Mouse (Mus musculus): Measurements from ENCODE around the gene Eif3l. TPM values are rescaled to one million over a fixed set of nuclear protein-coding genes. Genes with fewer than 3 reads are reported as not detected.

The Eif3l gene
- total RNA-seq, 2 experiments from 2014 or later = 46.6 to 52.6 TPM

DNA sequence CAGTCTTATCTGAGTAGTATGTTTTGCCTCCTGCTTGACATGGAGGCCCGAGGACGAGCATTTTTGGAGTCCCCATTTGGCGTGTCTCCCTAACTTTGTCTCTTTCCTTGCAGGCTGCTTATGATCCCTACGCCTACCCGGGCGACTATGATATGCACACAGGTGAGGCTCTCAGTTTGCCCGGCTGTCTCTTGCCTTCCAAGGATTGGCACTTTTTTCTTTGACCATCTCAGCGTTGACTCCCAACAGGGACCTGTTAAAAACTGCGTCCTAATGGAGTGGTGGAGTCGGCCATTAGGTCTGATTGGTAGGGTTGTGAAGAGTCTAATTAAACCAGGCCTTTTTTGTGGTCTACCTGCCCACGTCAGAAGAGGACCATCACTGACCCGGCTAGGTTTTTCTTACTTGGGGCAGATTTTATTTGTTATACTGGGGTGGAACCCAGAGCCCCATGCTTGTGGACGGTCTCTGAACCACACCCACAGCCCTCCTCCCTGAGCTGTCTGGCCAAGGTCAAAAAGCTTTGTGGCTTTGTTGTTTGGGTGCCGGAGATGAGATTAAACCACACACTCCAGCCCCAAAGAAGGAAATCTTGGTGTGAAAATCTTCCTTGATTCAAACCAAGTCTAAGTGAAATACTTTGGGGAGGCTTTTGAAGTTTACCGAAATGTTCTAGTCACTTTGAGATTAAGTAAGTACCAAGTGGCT, 833 bp downstream of the Eif3l start:
- no peak for DNase-seq
- intact Hi-C loops (cut with DNase I) = loop anchor here (2.0 kb wide), 1 partner anchor 17 kb away; no protein-coding TSS in a partner anchor

DNA sequence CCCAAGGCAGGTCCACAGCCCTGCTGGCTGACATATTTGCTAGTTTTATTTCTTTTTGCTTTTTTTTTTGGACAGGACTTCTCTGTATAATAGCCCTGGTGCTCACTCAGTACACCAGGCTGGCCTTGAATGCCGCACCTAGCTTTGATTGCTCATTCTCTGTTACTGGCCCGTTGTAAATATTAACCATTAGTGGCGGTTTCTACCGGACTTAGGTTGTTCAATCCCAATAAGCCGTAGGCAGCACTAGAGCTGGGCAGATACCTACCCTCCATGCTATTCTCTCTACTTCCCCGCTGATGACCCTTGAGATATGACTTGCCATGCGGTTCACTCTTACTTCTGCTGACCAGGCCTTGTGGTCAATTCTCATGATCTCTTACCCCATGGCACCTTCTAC, 4.6 kb downstream of the Eif3l start:
- intact Hi-C loops (cut with DNase I) = no loop called here
- no peak for DNase-seq

GRCm38 (mm10) chr15:79092284-79092683, 17.3 kb downstream of the Eif3l start:
- no peak for DNase-seq
- intact Hi-C loops (cut with DNase I) = no loop called here

DNA sequence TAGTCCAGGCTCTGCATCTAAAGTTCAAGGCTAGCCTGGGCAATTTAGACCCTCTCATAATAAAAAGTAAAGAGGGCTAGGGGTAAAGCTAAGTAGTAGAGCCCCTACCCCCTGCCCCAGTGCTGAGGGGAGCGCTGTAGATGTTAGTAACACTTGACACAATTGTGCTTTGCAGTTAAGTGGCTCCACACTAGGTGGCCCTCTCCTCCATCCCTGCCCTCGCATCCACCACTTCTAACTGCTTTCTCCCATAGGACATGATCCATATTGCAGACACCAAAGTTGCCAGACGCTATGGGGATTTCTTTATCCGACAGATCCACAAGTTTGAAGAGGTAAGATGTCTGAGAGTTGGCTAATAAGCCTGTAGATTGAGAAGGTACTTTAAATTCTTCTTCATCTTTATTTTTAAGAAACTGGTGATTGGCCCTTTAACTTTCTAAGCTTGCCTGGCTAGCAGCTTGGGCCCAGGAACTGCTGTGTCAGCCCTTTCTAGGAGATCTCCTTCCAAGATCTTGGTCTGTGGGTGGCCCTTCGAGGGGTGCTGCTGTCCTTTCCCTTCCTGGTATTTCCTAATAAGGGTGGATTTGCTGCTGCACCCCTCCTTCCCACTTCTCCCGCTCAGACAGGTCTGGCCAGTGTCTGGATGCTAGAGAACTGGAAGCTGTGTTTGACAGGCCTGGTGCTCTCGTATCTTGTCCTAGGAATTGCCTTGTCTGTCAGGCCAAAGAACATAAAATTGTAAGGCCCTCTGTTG, 18.3 kb downstream of the Eif3l start:
- intact Hi-C loops (cut with DNase I) = loop anchor here (1.0 kb wide), 1 partner anchor 55 kb away; no protein-coding TSS in a partner anchor

DNA sequence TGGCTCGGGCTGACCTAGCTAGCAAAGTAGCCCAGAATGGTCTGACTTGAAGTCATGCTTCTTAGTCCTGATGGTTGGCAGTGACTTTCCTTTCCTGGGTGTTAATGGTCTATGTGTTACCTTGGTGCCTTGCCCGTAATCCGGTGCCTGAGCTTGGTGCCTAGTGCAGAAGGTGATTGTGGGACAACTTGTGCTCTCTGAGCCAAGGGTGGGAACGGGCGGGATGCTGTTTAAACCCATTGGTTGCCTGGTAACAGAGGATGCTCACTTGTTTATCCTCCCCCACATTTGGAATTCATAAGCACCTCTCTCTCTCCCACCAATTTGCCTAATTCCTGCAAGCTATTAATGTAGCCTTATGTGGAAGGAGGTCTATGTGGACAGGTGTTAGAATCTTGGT, 20.5 kb downstream of the Eif3l start:
- intact Hi-C loops (cut with DNase I) = no loop called here
- no peak for DNase-seq

More for the DNA sequence above, 18.3 kb downstream of the Eif3l start:
- DNase-seq = no peak

DNA sequence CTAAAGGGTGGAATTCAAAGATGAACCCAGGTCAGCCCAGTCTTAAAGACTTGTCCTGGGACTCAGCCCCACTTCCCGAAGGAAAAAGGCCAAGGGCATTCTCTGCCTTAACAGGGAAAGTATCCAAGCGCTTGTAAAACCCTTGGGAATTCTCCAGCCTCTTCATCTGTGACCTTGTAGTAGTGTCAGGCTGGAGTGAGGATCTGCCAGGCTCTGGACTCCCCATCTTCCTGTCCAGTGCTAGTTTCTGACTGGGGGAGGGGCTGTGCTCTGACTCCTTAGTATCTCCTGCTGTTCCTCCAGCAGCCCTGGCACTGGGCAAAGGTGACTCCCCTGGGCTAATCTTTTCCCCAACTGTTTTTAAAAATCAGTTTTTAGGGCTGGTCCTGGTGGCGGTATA, 21.6 kb downstream of the Eif3l start:
- intact Hi-C loops (cut with DNase I) = no loop called here
- DNase-seq = no peak

DNA sequence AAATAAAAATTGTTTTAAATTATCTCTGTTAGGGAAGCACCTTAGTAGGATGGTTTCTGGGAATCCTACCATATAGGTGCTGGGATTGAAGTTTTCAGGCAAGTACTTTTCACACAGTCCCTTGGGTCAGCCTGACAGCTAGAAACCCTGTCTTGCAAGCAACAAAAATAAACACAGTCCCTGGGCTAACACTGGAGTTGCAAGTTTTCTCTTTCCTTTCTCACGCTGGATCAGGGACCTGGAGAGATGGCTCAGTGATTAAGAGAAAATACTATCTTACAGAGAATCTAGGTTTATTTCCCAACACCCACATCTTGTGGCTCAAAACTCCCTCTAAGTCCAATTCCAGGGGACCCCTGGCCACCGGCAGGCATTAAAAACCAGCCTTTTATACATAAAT, 22.2 kb downstream of the Eif3l start:
- no peak for DNase-seq
- intact Hi-C loops (cut with DNase I) = no loop called here

DNA sequence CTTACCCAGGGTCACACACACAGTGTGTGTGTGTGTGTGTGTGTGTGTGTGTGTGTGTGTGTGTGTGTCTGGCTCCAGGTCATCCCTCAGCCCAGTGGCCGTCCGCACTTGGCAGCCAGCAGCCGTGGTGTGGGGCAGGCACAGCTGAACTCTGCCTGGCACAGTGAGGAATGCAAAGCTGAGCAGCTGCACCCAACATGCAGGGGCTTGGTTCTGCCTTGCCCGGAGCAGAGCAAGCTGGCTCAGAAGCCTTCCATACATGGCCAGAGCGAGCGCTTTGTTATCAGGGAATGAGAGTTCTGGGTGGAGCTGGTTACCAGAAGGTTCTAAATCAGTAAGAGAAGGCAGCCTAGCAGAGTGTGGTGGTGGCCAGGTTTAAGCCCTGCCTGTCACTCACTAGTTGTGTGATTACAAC, 22.6 kb downstream of the Eif3l start:
- intact Hi-C loops (cut with DNase I) = no loop called here

GRCm38 (mm10) chr15:79098220-79098619, 23.2 kb downstream of the Eif3l start:
- no peak for DNase-seq
- intact Hi-C loops (cut with DNase I) = no loop called here

More for the DNA sequence above, 22.6 kb downstream of the Eif3l start:
- peak; percentile 53 for DNase-seq

DNA sequence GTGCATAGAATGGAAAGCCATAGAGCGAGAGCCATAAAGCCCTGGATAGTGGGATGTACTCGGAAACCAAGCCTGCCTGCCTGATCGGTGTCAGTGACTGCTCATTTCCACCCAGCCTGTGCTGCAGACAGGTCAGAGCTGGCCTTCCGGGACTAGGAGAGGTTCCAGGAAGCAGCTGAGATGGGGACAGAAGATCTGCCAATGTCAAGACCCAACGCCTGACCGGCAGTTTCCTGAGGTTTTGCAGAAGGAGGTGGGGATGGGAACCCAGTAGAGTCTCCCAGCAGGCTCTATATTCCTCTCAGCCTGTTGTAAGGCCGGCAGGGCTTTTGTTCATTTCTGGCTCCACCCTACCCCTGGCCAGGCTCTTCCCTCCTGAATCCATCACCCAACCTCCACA, 23.9 kb downstream of the Eif3l start:
- DNase-seq = no peak
- intact Hi-C loops (cut with DNase I) = no loop called here

GRCm38 (mm10) chr15:79099456-79099855, 24.5 kb downstream of the Eif3l start:
- no peak for DNase-seq
- intact Hi-C loops (cut with DNase I) = no loop called here

GRCm38 (mm10) chr15:79100391-79100790, 25.4 kb downstream of the Eif3l start:
- intact Hi-C loops (cut with DNase I) = no loop called here

GRCm38 (mm10) chr15:79101531-79101930, 26.6 kb downstream of the Eif3l start:
- intact Hi-C loops (cut with DNase I) = no loop called here
- no peak for DNase-seq

More at GRCm38 (mm10) chr15:79100391-79100790, 25.4 kb downstream of the Eif3l start:
- DNase-seq = no peak

GRCm38 (mm10) chr15:79103264-79103663, 28.3 kb downstream of the Eif3l start:
- intact Hi-C loops (cut with DNase I) = no loop called here
- no peak for DNase-seq

DNA sequence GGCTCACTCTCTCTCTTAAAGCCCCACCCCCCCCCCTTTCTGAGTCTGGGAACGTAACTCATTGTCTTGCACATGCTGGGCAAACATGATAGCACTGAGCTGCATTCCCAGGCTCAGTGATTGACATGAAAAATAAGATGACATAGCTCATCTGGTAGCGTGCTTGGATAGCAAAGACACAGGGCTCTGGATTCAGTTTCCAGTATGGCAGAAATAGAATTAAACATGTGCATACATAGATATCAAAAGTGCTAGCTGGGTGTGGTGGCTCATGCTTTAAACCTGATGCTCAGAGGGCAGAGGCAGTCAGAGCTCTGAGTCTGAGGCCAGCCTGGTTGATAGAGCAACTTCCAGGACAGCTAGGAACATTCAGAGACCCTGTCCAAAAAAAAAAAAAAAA, 30.8 kb downstream of the Eif3l start:
- no peak for DNase-seq
- intact Hi-C loops (cut with DNase I) = no loop called here

GRCm38 (mm10) chr15:79107966-79108365, 33.0 kb downstream of the Eif3l start:
- no peak for DNase-seq
- intact Hi-C loops (cut with DNase I) = no loop called here

- intact Hi-C loops (cut with DNase I) = no loop called here
- DNase-seq = peak; percentile 63 to 66
Measured at GRCm38 (mm10) chr15:79108421-79109320, 33.7 kb downstream of the Eif3l start, which contains the start of gene Micall1. Gene Micall1 (plus strand): TSS chr15:79108898.

DNA sequence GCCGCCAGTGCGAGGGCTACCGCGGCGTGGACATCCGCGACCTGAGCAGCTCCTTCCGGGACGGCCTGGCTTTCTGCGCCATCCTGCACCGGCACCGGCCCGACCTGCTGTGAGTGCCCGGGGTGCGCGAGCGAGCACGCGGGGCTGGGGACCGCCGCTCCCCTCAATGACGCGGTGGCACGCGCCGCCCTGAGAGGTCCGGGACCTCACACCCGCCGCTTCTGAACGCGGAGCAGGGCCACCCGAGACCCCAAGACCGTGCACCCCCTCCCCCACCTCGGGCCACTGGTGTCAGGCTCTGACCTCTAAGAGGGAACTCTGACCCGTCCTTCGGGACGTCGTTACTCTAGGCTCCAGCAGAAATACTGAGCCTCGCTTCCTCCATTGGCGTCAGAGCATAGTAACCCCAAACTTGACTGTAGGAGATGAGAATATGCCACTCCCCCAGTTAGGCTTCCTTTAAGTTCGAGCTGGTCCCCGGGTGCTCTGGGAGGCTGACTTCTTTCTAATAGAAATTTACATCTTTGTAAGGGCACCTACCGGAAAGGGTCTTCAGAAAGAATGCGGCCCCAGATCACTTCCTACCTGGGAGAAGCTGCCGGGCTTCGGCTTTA, 34.4 kb downstream of the Eif3l start:
- intact Hi-C loops (cut with DNase I) = no loop called here
- DNase-seq = no peak

- no peak for DNase-seq
- intact Hi-C loops (cut with DNase I) = no loop called here
Measured at GRCm38 (mm10) chr15:79110031-79110430, 35.1 kb downstream of the Eif3l start.

- no peak for DNase-seq
- intact Hi-C loops (cut with DNase I) = no loop called here
Measured at GRCm38 (mm10) chr15:79110528-79110927, 35.5 kb downstream of the Eif3l start.

All from gastrocnemius, postnatal 36 days (tissue).